Mouse (Mus musculus): ENCODE measurements at regions not wholly inside any gene's neighbourhood (a gene's known extent, or its start where the extent isn't known, plus 50 kb on each side); places are given as distances from the start of the nearest gene placed in this dataset.

GRCm38 (mm10) chr15:93189266-93189855, 85.6 kb downstream of the Gxylt1 start:
- Histone ChIP-seq H3K4me1 (ENCODE audit: control insufficient read depth, insufficient read depth, low read length) (no peaks in the 10 kb centered on the region), H3K27ac (ENCODE audit: insufficient read depth, low read length) (no peak overlapping the region), H3K4me3 (ENCODE audit: insufficient read depth, low read length) (no peak overlapping the region)
- TF ChIP-seq POLR2A (IDR thresholded peaks at IDR 0.05; ENCODE audit: extremely low read depth, insufficient read depth, low read length) = no peak
- no peak for TF ChIP-seq CTCF (IDR thresholded peaks at IDR 0.05; ENCODE audit: extremely low read depth, insufficient read depth, low read length)

DNA sequence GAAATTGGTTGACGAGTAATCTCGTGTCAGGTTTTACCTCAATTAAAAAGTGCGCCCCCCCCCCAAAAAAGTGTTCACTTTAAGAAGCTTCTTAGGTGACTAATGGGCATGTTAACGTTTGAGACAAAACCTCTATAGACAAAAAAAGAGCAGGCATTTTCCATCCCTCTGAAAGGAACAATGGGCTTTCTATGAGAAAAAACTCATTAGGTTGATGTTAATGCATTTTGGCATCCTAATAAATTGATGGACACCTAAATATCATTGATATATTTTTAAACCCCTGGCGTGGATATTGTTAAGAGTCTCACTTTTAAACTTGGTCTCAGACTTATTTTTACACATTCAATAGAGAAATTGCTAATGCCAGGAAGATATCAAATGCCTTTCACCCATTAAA, 98.8 kb downstream of the Gxylt1 start:
- Histone ChIP-seq H3K4me1 (ENCODE audit: control insufficient read depth, insufficient read depth, low read length) (no peaks in the 10 kb centered on the region), H3K27ac (ENCODE audit: insufficient read depth, low read length) (no peak overlapping the region), H3K4me3 (ENCODE audit: insufficient read depth, low read length) (no peak overlapping the region)
- no peak for TF ChIP-seq POLR2A (IDR thresholded peaks at IDR 0.05; ENCODE audit: extremely low read depth, insufficient read depth, low read length)
- TF ChIP-seq CTCF (IDR thresholded peaks at IDR 0.05; ENCODE audit: extremely low read depth, insufficient read depth, low read length) = no peak

DNA sequence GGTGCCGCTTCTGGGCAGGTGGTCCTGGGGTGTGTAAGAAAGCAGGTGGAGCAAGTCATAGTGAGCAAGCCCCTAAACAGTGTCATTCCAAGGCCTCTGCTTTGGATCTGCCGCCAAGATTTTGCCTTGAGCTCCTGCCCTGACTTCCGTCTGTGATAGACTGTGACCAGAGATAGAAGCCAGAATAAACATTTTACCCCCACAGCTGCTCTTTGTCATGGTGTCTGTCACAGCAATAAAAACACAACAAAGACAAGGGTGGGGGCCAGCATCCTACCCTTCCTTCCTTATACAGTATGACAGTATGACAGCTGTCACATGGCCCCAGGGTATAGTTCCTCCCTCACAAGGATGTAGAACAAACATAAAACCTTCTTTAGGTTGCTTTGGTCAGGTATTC, 106.2 kb downstream of the Gxylt1 start:
- Histone ChIP-seq H3K4me3 (ENCODE audit: insufficient read depth, low read length) (no peak overlapping the region), H3K27ac (ENCODE audit: insufficient read depth, low read length) (no peak overlapping the region), H3K4me1 (ENCODE audit: control insufficient read depth, insufficient read depth, low read length) (no peaks in the 10 kb centered on the region)
- TF ChIP-seq CTCF (IDR thresholded peaks at IDR 0.05; ENCODE audit: extremely low read depth, insufficient read depth, low read length) (no peak), POLR2A (IDR thresholded peaks at IDR 0.05; ENCODE audit: extremely low read depth, insufficient read depth, low read length) (no peak)

GRCm38 (mm10) chr15:93167451-93167850, 107.5 kb downstream of the Gxylt1 start:
- no peak overlapping the region for H3K27ac ChIP-seq (ENCODE audit: insufficient read depth, low read length)
- H3K4me1 ChIP-seq (ENCODE audit: control insufficient read depth, insufficient read depth, low read length) = no peaks in the 10 kb centered on the region
- H3K4me3 ChIP-seq (ENCODE audit: insufficient read depth, low read length) = no peak overlapping the region
- TF ChIP-seq CTCF (IDR thresholded peaks at IDR 0.05; ENCODE audit: extremely low read depth, insufficient read depth, low read length) = no peak
- no peak for TF ChIP-seq POLR2A (IDR thresholded peaks at IDR 0.05; ENCODE audit: extremely low read depth, insufficient read depth, low read length)

DNA sequence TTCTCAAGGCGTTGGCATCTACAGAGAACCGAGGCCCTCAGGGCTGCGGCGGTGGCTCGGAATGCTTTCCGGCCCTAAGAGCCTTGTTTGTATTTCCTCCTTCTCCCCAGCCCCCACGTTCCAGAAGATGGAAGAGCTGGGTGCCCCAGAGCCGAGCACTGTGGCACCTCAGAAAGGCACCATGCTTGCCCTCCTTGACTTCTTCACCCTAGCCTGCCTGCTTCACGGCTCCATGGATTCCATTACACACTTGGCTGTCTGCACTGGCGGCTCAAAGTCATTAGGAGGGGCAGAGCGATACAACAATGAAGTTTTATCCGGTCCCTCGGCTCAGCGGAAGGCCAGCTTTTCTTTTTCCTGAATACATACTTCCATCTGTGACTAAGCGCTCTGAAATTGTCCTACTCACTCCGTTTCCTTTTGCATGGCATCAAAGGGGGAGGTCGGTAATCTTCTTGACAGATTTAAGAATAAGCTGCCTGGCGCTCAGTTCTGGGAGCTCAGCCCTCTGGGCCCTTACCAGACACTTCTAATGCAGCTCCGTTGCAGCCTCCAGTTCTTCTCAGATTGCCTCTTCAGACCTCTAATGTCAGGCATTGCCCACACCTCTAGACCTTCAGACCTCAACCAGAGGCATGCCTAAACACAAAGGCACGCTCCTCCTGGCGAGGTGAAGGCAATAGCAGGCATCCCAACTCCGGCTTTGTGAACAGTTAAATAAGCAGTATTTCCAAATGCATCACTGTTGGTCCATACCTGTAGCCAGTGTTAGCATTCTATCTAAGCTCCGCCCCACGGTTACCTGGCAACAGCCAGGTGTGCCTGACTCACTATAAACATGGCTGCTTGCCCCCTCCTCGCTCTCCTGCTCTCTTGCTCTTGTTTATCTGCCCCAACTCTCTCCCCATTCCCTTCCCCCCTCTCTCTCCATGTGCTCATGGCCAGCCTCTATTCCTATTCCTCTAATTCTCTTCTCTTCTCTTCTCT, 112.8 kb downstream of the Gxylt1 start:
- no peak overlapping the region for H3K27ac ChIP-seq (ENCODE audit: insufficient read depth, low read length)
- no peaks in the 10 kb centered on the region for H3K4me1 ChIP-seq (ENCODE audit: control insufficient read depth, insufficient read depth, low read length)
- TF ChIP-seq POLR2A (IDR thresholded peaks at IDR 0.05; ENCODE audit: extremely low read depth, insufficient read depth, low read length) = no peak
- TF ChIP-seq CTCF (IDR thresholded peaks at IDR 0.05; ENCODE audit: extremely low read depth, insufficient read depth, low read length) = no peak
- H3K4me3 ChIP-seq (ENCODE audit: insufficient read depth, low read length) = no peak overlapping the region

- no peaks in the 10 kb centered on the region for H3K4me1 ChIP-seq (ENCODE audit: control insufficient read depth, insufficient read depth, low read length)
- no peak overlapping the region for H3K4me3 ChIP-seq (ENCODE audit: insufficient read depth, low read length)
- TF ChIP-seq CTCF (IDR thresholded peaks at IDR 0.05; ENCODE audit: extremely low read depth, insufficient read depth, low read length) (no peak), POLR2A (IDR thresholded peaks at IDR 0.05; ENCODE audit: extremely low read depth, insufficient read depth, low read length) (no peak)
- H3K27ac ChIP-seq (ENCODE audit: insufficient read depth, low read length) = no peak overlapping the region
These were observed 113.7 kb downstream of the Gxylt1 start for GRCm38 (mm10) chr15:93161329-93161728.

DNA sequence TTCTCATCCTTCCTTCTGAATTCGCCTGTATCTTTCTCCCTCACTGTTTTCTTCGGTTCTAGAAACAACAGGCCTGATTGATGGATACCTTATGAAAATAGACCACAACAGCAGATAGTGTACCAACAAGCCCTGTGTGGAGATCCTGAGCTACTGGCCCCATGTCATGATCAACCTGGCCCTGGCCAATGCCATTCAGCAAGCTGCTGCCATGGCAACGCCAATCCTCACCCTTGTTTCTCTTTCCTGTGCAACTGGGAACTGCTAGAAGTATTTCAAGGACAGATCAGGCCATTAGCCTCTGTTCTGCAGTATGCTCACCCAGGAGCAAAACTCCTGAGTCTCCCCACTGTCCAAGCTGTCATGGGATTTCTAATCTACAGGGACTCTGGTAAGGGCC, 119.2 kb downstream of the Gxylt1 start:
- TF ChIP-seq CTCF (IDR thresholded peaks at IDR 0.05; ENCODE audit: extremely low read depth, insufficient read depth, low read length) = no peak
- TF ChIP-seq POLR2A (IDR thresholded peaks at IDR 0.05; ENCODE audit: extremely low read depth, insufficient read depth, low read length) = no peak
- Histone ChIP-seq H3K4me1 (ENCODE audit: control insufficient read depth, insufficient read depth, low read length) (no peaks in the 10 kb centered on the region), H3K4me3 (ENCODE audit: insufficient read depth, low read length) (no peak overlapping the region), H3K27ac (ENCODE audit: insufficient read depth, low read length) (no peak overlapping the region)

DNA sequence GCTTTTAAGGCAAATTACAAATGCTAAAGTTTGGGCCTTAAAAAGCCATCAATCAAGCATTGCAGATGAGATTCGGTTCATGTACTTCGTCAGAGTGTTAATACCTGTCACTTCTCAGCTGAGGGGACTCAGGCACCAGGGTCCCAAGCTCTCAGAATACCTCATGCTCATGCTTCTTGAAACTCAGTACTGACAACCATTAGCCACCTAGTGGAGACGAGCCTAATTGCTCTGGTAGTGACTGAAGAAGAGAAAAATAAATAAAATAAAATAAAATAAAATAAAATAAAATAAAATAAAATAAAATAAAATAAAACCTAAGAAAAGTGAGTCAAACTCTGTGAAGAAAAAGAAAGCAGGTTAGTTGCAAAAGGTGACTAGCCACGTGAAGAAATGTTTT, 121.0 kb downstream of the Gxylt1 start:
- Histone ChIP-seq H3K27ac (ENCODE audit: insufficient read depth, low read length) (no peak overlapping the region), H3K4me3 (ENCODE audit: insufficient read depth, low read length) (no peak overlapping the region), H3K4me1 (ENCODE audit: control insufficient read depth, insufficient read depth, low read length) (no peaks in the 10 kb centered on the region)
- TF ChIP-seq CTCF (IDR thresholded peaks at IDR 0.05; ENCODE audit: extremely low read depth, insufficient read depth, low read length) (no peak), POLR2A (IDR thresholded peaks at IDR 0.05; ENCODE audit: extremely low read depth, insufficient read depth, low read length) (no peak)

- Histone ChIP-seq H3K27ac (ENCODE audit: insufficient read depth, low read length) (no peak overlapping the region), H3K4me1 (ENCODE audit: control insufficient read depth, insufficient read depth, low read length) (no peaks in the 10 kb centered on the region), H3K4me3 (ENCODE audit: insufficient read depth, low read length) (no peak overlapping the region)
- TF ChIP-seq CTCF (IDR thresholded peaks at IDR 0.05; ENCODE audit: extremely low read depth, insufficient read depth, low read length) (no peak), POLR2A (IDR thresholded peaks at IDR 0.05; ENCODE audit: extremely low read depth, insufficient read depth, low read length) (no peak)
These were observed 130.1 kb downstream of the Gxylt1 start for GRCm38 (mm10) chr15:93144899-93145298.

- no peak overlapping the region for H3K27ac ChIP-seq (ENCODE audit: insufficient read depth, low read length)
- no peak overlapping the region for H3K4me3 ChIP-seq (ENCODE audit: insufficient read depth, low read length)
- TF ChIP-seq CTCF (IDR thresholded peaks at IDR 0.05; ENCODE audit: extremely low read depth, insufficient read depth, low read length) (no peak), POLR2A (IDR thresholded peaks at IDR 0.05; ENCODE audit: extremely low read depth, insufficient read depth, low read length) (no peak)
- H3K4me1 ChIP-seq (ENCODE audit: control insufficient read depth, insufficient read depth, low read length) = no peaks in the 10 kb centered on the region
These were observed 130.7 kb downstream of the Gxylt1 start for GRCm38 (mm10) chr15:93144264-93144663.
